Mouse (Mus musculus) megakaryocyte-erythroid progenitor cell, adult 5-6 weeks (primary cell): Measurements from ENCODE around the gene Sorcs1. TPM values are rescaled to one million over a fixed set of nuclear protein-coding genes. Genes with fewer than 3 reads are reported as not detected.

Source experiments
- ATAC-seq: replicated peaks from 2 replicates; pipeline ENCODE4 v1.8.0; 2016; ENCODE audit warnings: mild to moderate bottlenecking, inconsistent platforms; ENCODE audit not compliant: severe bottlenecking, poor library complexity, low FRiP score, low TSS enrichment
- total RNA-seq, 2 experiments: library from RNA; stranded (forward) in 1 of 2; stranded (reverse) in 1 of 2; fragments of 200-1000, 215-1000 nt in 1 of 2; fragments of >200 nt in 1 of 2; fragmentation: Nextera tagmentation in 1 of 2; gene quantifications; 2 replicates each; pipeline ENCODE4 v1.2.3; 2014 to 2017

The Sorcs1 gene
- total RNA-seq, 2 experiments from 2014 or later, result not detected

- ATAC-seq, result no peak
Measured at GRCm38 (mm10) chr19:50582952-50583351, 95.5 kb downstream of the Sorcs1 start.

DNA sequence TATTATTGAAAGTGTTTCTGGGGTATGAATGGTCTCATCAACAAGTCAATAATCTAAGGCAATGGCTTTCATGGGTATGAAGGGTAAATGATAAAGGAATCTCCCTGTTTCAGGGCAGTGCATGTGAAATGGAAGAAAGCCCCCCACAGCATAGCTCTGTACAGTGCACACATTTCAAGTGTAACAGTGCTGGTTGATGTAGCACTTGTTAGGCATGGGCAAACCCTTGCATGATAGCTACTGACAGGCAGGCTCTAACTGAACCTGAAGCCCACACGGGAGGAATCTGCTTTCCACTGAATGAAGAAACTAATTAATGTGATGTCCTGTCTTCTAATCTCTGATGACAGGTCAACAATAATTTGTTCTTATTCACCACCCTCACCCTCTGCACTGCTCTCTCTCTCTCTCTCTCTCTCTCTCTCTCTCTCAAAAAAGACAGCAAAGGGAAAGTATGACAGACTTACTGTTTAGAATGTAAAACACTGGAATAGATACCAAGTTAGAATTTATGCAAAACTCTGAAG lies 108.7 kb downstream of the Sorcs1 start:
- ATAC-seq, result no peak

GRCm38 (mm10) chr19:50566306-50566705 lies 112.1 kb downstream of the Sorcs1 start:
- no peak for ATAC-seq

- no peak for ATAC-seq
Measured at GRCm38 (mm10) chr19:50558771-50559170, 119.7 kb downstream of the Sorcs1 start.

DNA sequence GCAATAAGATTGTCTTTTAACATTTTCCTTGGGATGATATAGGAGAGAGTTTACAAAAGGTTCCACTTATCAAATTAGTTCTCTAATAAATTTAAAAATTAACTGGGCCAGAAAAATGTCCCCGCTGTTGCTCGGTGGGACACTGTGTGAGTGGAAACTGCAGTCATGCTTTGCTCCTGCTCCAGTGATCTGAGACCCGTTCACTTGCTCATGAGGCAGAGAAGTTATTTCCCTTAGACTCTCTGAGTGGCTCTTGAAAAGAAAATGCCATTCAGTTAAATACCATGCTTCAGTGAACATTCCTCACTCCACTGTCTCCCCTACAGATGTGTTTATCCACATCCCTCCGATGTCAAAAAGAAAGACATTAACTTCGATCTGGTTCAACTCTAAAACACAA lies 144.4 kb downstream of the Sorcs1 start:
- ATAC-seq, result no peak

GRCm38 (mm10) chr19:50527835-50528234 lies 150.6 kb downstream of the Sorcs1 start:
- ATAC-seq, result no peak

DNA sequence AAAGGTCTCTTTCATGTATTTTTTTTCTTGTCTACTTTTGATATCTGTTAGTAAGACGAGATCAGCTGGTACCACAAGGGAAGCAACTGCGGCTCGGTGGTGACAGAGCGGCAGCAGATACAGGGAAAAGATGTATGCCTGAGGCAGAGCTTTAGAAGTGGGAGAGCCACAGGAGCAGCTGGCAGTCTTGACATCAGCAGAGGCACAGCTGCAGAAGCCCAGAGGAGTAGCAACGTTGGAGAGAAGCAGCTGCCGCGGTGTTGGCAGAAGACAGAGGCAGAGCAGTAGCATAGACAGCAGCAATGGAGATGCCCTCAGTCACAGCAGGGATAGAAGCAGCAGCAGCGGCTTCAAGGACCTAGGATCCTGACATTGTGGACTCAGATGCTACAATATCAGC lies 152.4 kb downstream of the Sorcs1 start:
- no peak for ATAC-seq

- no peak for ATAC-seq
Measured at GRCm38 (mm10) chr19:50521943-50522342, 156.5 kb downstream of the Sorcs1 start.

DNA sequence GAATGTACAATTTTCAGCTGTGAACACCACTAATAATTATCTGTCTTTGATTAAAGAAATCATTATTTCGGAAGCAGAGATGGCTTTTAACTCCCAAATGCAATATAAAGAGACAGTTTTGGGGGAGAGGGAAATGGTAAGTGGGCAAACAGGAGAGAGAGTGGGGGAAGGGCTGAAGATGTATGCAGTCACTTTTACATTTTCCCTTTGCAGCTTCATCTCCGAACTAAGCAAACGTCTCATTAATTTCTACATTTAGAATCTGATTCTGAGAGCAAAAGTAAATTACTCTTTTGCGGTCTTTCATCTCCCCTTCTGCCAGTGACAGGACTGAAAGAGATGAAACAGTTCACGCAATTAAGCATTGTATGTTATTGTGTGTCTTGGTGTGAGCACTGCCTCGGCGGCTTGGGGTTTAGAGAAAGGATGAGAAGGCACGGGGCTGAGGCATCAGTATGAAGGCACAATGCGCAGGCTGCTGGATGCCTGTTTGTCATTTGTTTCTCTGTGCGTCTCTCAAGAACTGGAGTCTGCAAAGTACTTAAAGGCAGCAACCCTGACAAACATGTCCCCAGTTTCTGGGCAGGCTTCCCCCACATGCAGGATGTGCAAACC lies 163.3 kb downstream of the Sorcs1 start:
- ATAC-seq, result no peak

DNA sequence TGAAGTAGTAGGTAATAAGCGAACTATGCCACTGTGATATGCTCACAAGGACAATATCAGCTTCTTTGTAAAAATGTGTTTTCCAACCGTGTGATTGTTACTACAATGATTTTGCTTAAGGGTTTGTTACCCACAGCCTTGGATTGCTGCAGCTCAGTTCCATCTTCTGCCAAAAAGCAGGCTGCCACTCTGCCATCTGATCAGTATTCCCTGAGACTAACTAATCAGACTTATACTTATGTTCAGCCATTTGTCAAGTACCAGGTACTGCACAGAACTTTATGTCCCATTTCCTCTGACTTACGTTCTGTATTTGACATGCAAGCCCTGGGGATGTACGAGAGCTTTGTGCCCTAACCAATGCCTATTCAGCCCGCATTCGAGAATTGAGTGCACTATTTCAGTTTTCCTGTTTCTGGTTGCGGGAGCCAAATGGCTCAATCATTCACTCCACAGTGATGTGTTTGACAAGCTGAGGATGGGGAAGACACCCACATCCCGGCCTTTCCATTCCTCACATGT lies 164.1 kb downstream of the Sorcs1 start:
- ATAC-seq, result no peak

DNA sequence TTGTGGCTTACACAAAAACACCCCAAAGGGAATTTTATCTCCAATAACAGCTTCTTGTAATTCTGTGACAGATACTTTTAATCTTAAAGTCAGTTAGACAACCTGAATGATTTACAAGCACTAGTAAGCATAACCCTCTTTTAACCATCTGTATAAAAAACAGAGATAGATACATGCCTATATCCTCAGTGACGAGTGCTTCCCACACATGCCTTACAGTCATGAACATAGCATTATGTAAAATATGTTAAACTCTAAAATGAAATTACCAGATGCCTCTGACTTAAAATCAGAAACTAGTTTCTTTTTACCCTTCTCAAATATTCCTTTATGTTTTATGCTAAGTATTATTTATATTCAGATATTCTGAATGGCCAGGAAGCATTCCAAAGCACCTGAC lies 175.6 kb downstream of the Sorcs1 start:
- ATAC-seq, result no peak

GRCm38 (mm10) chr19:50491121-50491520 lies 187.3 kb downstream of the Sorcs1 start:
- ATAC-seq, result no peak

DNA sequence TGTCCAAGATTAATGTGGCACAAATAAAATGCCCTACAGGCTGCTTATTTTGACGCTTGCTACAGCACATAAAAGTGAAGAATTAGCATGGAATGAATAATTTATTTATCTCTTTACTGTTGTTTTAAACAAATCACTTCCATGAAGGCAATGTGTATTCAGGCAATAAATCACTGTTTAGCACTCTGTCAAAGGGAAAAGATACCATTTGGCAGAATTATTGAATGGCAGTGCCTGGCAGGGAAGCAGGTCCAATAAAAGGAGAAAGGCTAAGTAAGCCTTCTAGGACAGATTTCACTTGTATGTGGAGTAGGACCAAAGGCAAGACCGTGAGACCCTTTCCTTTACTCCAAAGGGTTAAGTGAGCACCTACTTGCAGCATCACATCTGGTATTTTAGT lies 187.7 kb downstream of the Sorcs1 start:
- no peak for ATAC-seq

DNA sequence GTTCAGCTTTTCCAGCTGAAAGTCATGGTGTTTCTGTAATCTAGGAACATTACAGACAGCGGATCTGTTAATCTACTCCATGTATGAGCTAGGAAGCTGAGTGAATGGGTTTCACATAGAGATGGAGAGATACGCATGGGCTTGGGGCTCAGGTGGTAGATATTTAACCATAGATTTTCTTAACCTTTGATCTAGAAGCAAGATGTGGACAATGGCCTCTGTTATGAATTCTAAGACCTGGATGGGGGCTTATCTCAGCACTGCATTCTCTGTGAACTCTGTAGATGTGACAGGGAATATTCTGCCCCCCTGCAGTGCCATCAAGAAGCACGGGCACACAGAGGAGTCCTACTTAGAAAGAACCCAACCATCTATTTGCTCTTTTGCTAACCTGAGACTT lies 188.7 kb downstream of the Sorcs1 start:
- ATAC-seq, result no peak

DNA sequence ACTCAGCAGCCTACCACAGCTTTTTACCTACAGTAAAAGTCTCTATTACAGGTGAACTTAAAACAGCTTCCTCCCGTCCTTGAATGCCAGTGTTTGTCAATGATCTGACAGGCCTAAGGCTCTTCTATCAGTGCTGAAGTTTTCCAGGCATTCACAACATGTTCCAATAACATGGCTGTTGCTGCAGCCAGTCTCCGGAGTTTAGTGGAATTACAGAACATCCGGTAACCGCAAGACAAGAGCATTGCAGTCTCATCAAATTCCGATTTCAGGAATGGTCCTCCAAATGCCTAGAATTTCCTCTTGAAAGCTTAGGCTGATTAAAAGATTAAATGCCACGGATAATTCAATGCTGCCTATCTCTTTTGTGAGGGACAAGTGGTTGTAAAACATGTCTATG lies 190.0 kb downstream of the Sorcs1 start:
- ATAC-seq, result no peak

GRCm38 (mm10) chr19:50487768-50488167 lies 190.7 kb downstream of the Sorcs1 start:
- ATAC-seq, result no peak

DNA sequence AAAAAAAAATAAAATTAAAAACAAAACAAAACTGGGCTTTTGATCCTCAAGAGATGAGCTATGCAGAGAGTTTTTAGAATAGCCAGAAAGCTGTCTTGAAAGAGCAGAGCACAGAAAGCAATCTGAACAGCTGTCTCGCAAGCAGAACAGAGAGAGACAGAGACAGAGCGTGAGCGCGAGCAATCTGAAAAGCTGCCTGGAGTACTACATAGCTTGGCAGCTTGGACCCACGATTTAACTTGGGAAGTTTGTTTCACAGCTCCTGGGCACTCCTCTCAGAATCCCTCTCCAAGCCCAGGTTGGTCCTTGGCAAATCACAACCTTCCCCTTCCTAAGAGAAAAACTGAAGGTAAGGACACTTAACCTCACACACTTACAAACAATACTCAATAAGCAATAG lies 192.1 kb downstream of the Sorcs1 start:
- ATAC-seq, result no peak

- ATAC-seq, result no peak
Measured at GRCm38 (mm10) chr19:50476774-50477173, 201.7 kb downstream of the Sorcs1 start.

DNA sequence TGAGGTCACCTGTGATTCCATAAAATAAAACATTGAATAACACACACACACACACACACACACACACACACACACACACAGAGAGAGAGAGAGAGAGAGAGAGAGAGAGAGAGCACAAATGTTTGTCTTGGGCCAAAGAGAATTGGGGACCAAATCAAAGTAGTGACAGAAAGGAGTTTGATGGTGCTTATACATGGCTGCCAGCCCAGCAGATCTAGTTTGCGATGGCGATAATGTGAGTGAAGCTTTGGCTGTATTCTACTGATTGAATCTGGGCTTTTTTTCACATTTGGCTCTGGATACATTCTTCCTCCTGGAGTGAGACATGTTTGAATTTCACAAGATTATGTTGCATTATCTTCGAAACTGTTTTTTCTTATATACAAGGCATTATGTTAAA lies 209.9 kb downstream of the Sorcs1 start:
- ATAC-seq, result no peak

GRCm38 (mm10) chr19:50464811-50465210 lies 213.6 kb downstream of the Sorcs1 start:
- no peak for ATAC-seq

DNA sequence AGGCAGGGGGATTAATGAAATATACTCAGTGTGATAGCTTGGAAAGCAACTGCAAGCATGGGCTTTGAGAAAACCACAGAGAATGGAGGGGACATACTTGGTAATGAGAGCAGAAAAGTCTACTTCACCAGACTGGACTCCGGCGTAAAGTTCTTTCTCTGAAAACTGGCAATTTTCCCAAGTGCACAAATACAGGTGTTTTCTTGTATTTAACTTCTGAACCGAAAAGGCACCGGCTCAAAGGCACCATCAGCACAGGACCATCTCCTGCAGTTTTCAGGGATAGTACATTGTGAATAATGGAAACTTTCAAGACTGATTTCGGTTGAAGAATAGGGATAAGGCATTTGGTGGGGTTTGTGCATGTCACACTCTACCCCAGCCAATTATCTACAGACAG lies 219.9 kb downstream of the Sorcs1 start:
- ATAC-seq, result no peak
